Mouse (Mus musculus) urinary bladder, postnatal 14 days (tissue): Measurements from ENCODE around the gene Dbnl.

Source experiments
- DNase-seq: peaks from one replicate; pipeline ENCODE4 v3.0.0; 2021; ENCODE audit warnings: low spot score

Gene Dbnl

GRCm38 (mm10) chr11:5788056-5789014, at the start of gene Dbnl:
Dbnl (plus strand) TSS chr11:5788488.
- DNase-seq, result peak; percentile 97

- no peak for DNase-seq
Observed at GRCm38 (mm10) chr11:5738888-5739632, 49.2 kb upstream of the Dbnl start.

- no peak for DNase-seq
Observed at GRCm38 (mm10) chr11:5739846-5740245, 48.4 kb upstream of the Dbnl start.

- peak; percentile 37 for DNase-seq
Observed at GRCm38 (mm10) chr11:5740599-5740964, 47.7 kb upstream of the Dbnl start.

- DNase-seq, result peak; percentile 75
Observed at GRCm38 (mm10) chr11:5740965-5741627, 47.2 kb upstream of the Dbnl start.

- DNase-seq, result no peak
Observed at GRCm38 (mm10) chr11:5742106-5742505, 46.2 kb upstream of the Dbnl start.

GRCm38 (mm10) chr11:5744951-5745350, 43.3 kb upstream of the Dbnl start:
- no peak for DNase-seq

- no peak for DNase-seq
Observed at GRCm38 (mm10) chr11:5753755-5754154, 34.5 kb upstream of the Dbnl start.

GRCm38 (mm10) chr11:5761820-5762632, 26.3 kb upstream of the Dbnl start, which contains the start of gene Urgcp:
Urgcp (minus strand) TSS chr11:5762376.
- DNase-seq, result peak; percentile 94

- DNase-seq, result no peak
Observed at GRCm38 (mm10) chr11:5762633-5762982, 25.7 kb upstream of the Dbnl start.

- DNase-seq, result no peak
Observed at GRCm38 (mm10) chr11:5766019-5766418, 22.3 kb upstream of the Dbnl start.

GRCm38 (mm10) chr11:5778481-5778880, 9.8 kb upstream of the Dbnl start:
- DNase-seq, result no peak

- DNase-seq, result no peak
Observed at GRCm38 (mm10) chr11:5780035-5780499, 8.2 kb upstream of the Dbnl start.

- DNase-seq, result no peak
Observed at GRCm38 (mm10) chr11:5782199-5782944, 5.9 kb upstream of the Dbnl start.

GRCm38 (mm10) chr11:5785732-5786131, 2.6 kb upstream of the Dbnl start:
- DNase-seq, result no peak

GRCm38 (mm10) chr11:5787671-5788055, 625 bp upstream of the Dbnl start:
- no peak for DNase-seq

- no peak for DNase-seq
Observed at GRCm38 (mm10) chr11:5789071-5789753, 924 bp downstream of the Dbnl start.

GRCm38 (mm10) chr11:5789754-5790333, 1.6 kb downstream of the Dbnl start:
- peak; percentile 60 for DNase-seq

GRCm38 (mm10) chr11:5790431-5790830, 2.1 kb downstream of the Dbnl start:
- no peak for DNase-seq

- no peak for DNase-seq
Observed at GRCm38 (mm10) chr11:5795290-5795689, 7.0 kb downstream of the Dbnl start.
